Mouse (Mus musculus) thymus, adult 2 months (tissue): ENCODE measurements around the gene Pkmyt1.

Experiments
- CTCF ChIP-seq: fragments of 200-500 bp; IDR thresholded peaks from 2 replicates; pipeline ENCODE4 v1.5.1; 2012; ENCODE audit warnings: mild to moderate bottlenecking, control low read depth, low read length, moderate library complexity, borderline replicate concordance; ENCODE audit not compliant: control insufficient read depth, poor library complexity, insufficient read depth; ENCODE audit errors: extremely low read depth
- POLR2A ChIP-seq: fragments of 200-500 bp; IDR thresholded peaks from 2 replicates; pipeline ENCODE4 v1.6.1; 2012; ENCODE audit warnings: mild to moderate bottlenecking, low read length, control low read depth, moderate library complexity; ENCODE audit not compliant: control insufficient read depth, poor library complexity, insufficient read depth; ENCODE audit errors: extremely low read depth

DNA sequence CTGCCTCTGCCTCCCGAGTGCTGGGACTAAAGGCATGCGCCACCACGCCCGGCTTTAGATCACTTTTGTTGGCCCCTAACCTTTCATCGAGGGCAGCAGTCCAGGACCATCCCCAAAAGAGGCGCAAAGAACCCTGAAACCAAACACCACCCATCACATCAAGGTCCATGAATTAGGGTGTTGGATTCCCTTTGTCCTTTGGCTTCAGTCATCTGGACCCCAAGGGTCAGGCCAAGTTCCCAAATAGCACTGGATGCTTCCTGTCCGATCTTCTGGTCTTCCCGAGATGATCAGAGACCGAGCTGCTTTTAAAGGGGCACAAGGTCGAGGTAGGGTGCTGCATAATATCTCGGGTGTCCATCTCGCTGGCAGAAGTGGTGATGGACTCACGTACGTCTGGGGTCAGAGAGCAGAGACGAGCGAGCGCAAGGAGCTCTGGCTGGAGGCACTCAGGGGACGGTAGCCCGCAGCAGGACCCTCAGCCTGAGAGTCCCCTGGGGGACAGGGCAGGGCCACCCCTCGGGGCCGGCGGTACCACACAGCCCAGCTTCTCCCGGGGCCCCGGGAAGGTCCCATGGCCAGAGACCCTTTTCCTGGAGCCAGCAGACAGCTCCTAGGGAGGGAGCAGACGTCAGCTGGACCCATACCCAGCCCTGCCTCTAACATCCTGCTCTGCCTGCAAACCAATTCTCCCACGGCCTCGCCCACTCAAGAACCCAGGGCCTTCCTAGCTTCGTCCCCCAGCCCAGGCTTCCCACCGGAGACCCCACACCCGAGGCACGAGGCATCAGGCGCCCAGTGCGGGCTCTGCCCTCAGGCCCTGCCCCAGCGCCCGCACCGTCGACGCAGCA, 15.4 kb downstream of the Pkmyt1 start:
- no peak for TF ChIP-seq POLR2A
- TF ChIP-seq CTCF, result no peak
